Mouse (Mus musculus) intestine, postnatal 0 days (tissue): ENCODE data around the gene Psmb5. TPM values are rescaled to one million over a fixed set of nuclear protein-coding genes. Genes with fewer than 3 reads are reported as not detected.

ENCODE experiments used
- ATAC-seq: fragments of 200-750 bp; cut with Nextera tagmentation; 2 replicates; pipeline ENCODE4 v1.8.0; 2017; ENCODE audit warnings: mild to moderate bottlenecking, moderate TSS enrichment, moderate library complexity
- H3K27ac ChIP-seq: fragments of 300-500 bp; sonication (generic); 2 replicates; pipeline ENCODE4 v1.5.1; 2014; ENCODE audit warnings: mild to moderate bottlenecking, low read depth, low read length, moderate library complexity
- H3K27me3 ChIP-seq: fragments of 300-500 bp; sonication (generic); replicated peaks from 2 replicates; pipeline ENCODE4 v1.6.1; 2014; ENCODE audit warnings: low read length, mixed read lengths; ENCODE audit not compliant: control insufficient read depth, insufficient read depth
- H3K36me3 ChIP-seq: fragments of 300-500 bp; sonication (generic); 2 replicates; pipeline ENCODE4 v1.6.1; 2014; ENCODE audit warnings: mild to moderate bottlenecking, moderate library complexity; ENCODE audit not compliant: control insufficient read depth, insufficient read depth
- H3K4me1 ChIP-seq: fragments of 300-500 bp; sonication (generic); replicated peaks from 2 replicates; pipeline ENCODE4 v1.6.1; 2014; ENCODE audit warnings: antibody characterized with exemption, low read length, mixed read lengths; ENCODE audit not compliant: control insufficient read depth, insufficient read depth
- H3K4me2 ChIP-seq: fragments of 300-500 bp; sonication (generic); replicated peaks from 2 replicates; pipeline ENCODE4 v1.6.1; 2014; ENCODE audit warnings: low read depth, mild to moderate bottlenecking, moderate library complexity
- H3K4me3 ChIP-seq: fragments of 300-500 bp; sonication (generic); 2 replicates; pipeline ENCODE4 v1.5.1; 2014; ENCODE audit warnings: low read depth, low read length
- H3K9ac ChIP-seq: fragments of 300-500 bp; sonication (generic); 2 replicates; pipeline ENCODE4 v1.6.1; 2014; ENCODE audit warnings: mild to moderate bottlenecking, low read depth, low read length
- H3K9me3 ChIP-seq: fragments of 300-500 bp; sonication (generic); 2 replicates; pipeline ENCODE4 v1.6.1; 2016; ENCODE audit warnings: mixed run types; ENCODE audit not compliant: control insufficient read depth
- CTCF ChIP-seq: sonication (generic); IDR thresholded peaks from 2 replicates; pipeline ENCODE4 v1.5.1; 2016; ENCODE audit warnings: low read depth, mild to moderate bottlenecking, control low read depth, antibody characterized with exemption, moderate library complexity
- WGBS: fragments of 180-500 bp; shearing (Covaris S2); extraction: QIAGEN DNeasy Blood & Tissue Kit; methylation state at CpG from one replicate; pipeline ENCODE4 v1.1.7; 2014; 5-methylcytosine and 5-hydroxymethylcytosine counted together
- polyA plus RNA-seq: library from polyadenylated mRNA; unstranded; fragments of >200 nt; fragmentation: Nextera tagmentation; extraction: Ambion mirVana; gene quantifications from 2 replicates; pipeline ENCODE4 v1.2.1, GENCODE M21; 2015

The Psmb5 gene
- 246 and 274 TPM in 2 replicates for polyA plus RNA-seq

DNA sequence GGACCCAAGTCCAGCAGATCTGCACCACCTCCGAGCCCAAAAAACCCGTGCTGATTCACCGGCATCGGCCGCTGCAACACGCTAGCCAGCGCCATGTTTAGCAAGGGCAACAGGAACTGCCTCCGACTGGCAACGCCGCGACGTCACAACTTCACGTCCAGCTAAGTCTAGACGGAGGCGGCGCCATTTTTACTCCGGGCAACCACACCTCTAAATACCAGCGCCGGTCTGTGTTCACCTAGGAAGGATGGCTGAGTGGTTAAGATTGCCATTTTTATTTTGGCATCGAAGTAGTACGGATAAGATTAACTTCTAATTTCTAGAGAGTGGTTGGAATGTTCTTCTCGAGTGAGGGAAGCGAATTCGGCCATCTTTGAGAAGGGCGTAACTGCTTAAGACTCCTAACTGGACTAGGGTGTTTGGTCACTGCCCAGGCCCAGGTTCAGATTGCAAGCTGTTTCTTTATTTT lies at the start of gene Psmb5:
Psmb5 (minus strand) TSS at position 126 of the 469 bp plus-strand sequence.
- Histone ChIP-seq H3K9ac (peak within 1 kb of the TSS; percentile 76), H3K36me3 (peaks cover 17% of the 10 kb centered on the region), H3K4me3 (peak within 1 kb of the TSS; percentile 80), H3K9me3 (no peaks in the 10 kb centered on the region), H3K27ac (peak within 1 kb of the TSS; percentile 41; the same call in 1 of the 2 replicates), H3K4me2 (peak within 1 kb of the TSS; percentile 84), H3K4me1 (no peaks in the 10 kb centered on the region), H3K27me3 (no peaks in the 10 kb centered on the region)
- TF ChIP-seq CTCF: no peak
- WGBS: under 1% methylated on average over 25 of the region's 25 CpGs
- peak; percentile 84 for ATAC-seq

DNA sequence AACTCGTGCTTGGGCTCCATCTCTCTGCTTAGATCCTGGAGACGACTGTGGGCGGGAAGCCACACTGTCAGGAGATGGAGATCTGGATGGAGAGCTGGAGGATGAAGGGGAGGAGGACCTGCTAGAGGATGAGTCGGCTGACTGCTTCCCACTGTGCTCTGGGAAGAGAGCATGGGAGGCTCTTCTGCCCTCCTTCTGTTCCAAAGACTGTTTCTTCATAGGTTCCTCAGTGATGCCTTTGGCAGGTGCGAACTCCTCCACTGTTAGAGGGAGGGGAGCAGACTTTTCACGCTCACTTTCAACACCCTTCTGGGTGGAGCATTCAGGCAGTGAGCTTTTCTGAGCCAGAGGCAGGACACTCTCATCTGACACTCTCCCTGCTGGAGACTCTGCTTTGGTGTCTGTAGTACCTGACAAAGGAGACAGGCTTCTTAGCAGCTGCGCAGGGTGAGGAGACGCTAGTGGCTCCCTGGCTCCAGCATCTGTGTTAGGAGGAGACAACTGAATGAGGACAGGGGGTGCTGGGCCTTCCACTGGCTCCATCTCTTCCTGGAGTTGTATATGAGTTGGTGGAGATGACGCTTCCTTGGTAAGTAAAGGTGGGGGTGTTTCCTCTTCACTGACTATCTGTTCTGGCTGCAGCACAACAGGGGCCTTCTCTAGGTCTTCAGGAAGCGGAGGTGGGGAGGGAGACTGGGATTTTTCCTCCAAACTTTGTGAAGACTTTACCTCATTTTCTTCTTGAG lies 46.8 kb upstream of the Psmb5 start:
- Histone ChIP-seq H3K4me1 (no peaks in the 10 kb centered on the region), H3K27me3 (no peaks in the 10 kb centered on the region), H3K36me3 (peaks cover 79% of the 10 kb centered on the region), H3K9ac (no peak overlapping the region), H3K9me3 (no peaks in the 10 kb centered on the region), H3K27ac (peak overlapping the region; percentile 7; the same call in 1 of the 2 replicates), H3K4me2 (no peak overlapping the region), H3K4me3 (no peak overlapping the region)
- WGBS: 93% methylated on average over 10 of the region's 10 CpGs
- TF ChIP-seq CTCF: no peak
- no peak for ATAC-seq

DNA sequence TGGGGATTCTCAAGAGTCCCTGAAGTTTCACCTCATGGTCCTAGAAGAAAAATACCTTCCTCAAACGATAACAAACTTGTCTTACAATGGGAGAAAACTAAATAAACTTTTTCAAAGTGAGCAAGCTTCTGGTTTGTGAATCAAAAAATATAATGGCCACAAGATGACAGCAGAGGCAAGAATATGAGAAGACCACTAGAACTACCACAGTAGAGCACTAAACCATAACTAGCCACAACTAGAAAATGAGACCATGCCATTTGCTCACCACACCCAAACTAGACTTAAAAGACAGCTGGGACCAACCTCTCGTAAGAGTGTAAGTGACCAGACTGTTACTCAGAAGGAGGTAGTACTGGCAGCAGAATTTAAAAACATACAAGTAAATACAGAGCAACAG lies 42.2 kb upstream of the Psmb5 start:
- H3K27ac ChIP-seq: no peak overlapping the region
- 78% methylated on average over 2 of the region's 2 CpGs for WGBS
- no peak overlapping the region for H3K4me3 ChIP-seq
- H3K9ac ChIP-seq: no peak overlapping the region
- H3K36me3 ChIP-seq: peaks cover 96% of the 10 kb centered on the region
- H3K4me1 ChIP-seq: no peaks in the 10 kb centered on the region
- no peaks in the 10 kb centered on the region for H3K27me3 ChIP-seq
- TF ChIP-seq CTCF: 0 out of 2 replicates have a peak, but pooled peaks have one; percentile 2
- H3K9me3 ChIP-seq: no peaks in the 10 kb centered on the region
- no peak for ATAC-seq
- no peak overlapping the region for H3K4me2 ChIP-seq

DNA sequence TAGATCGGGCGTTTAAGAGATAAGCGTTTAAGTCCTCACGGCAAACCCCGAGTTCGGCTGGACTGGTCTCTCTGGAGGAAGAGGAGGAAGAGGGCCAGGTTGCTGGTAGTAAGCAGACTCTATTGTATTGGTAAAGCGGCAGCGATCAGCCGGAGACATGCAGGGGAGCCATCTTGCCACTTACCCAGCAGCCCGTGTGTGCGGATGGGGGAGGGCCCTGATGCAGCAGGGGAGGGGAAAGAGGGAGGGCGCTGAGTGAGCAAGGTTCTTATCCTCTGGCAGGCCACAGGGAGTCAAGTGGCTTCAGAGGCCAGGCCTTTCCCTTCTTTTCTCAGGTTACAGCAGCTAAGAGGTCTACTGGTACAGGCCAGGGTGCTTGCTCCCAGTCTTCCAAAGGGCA lies 35.7 kb upstream of the Psmb5 start:
- Histone ChIP-seq H3K9ac (peak overlapping the region; percentile 41), H3K9me3 (no peaks in the 10 kb centered on the region), H3K27me3 (no peaks in the 10 kb centered on the region), H3K27ac (0 out of 2 replicates have a peak overlapping the region, but pooled peaks have one; percentile 6), H3K4me2 (peak overlapping the region; percentile 71), H3K36me3 (peaks cover 60% of the 10 kb centered on the region), H3K4me1 (no peaks in the 10 kb centered on the region), H3K4me3 (peak overlapping the region; percentile 56)
- TF ChIP-seq CTCF: peak; percentile 15; the same call in 1 of the 2 replicates
- under 1% methylated on average over 12 of the region's 12 CpGs for WGBS
- ATAC-seq: peak; percentile 78

DNA sequence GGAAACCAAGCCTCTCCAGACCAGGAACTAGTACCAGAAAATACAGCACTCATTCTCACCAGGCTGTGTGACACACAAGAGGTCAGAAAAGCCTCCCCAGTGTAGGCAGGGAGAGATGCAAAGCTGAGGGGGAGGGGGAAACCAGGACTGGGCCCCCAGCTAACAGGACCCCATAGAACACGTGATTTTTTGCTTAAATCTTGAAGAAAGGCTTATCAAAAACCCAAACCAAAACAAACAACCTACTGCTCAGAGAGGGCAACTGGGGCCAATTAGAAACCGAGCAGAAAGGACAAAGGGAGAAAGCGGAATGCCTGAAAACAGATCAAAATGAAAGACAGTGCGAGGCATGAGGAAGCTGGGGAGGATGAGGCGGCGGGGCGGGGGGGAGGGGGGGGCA lies 35.0 kb upstream of the Psmb5 start:
- no peaks in the 10 kb centered on the region for H3K4me1 ChIP-seq
- 2% methylated on average over 7 of the region's 7 CpGs for WGBS
- H3K27me3 ChIP-seq: no peaks in the 10 kb centered on the region
- H3K4me3 ChIP-seq: peak overlapping the region; percentile 56
- no peaks in the 10 kb centered on the region for H3K9me3 ChIP-seq
- no peak for ATAC-seq
- H3K36me3 ChIP-seq: peaks cover 58% of the 10 kb centered on the region
- no peak for TF ChIP-seq CTCF
- H3K4me2 ChIP-seq: peak overlapping the region; percentile 71
- H3K27ac ChIP-seq: no peak overlapping the region
- H3K9ac ChIP-seq: peak overlapping the region; percentile 41; the same call in 1 of the 2 replicates

DNA sequence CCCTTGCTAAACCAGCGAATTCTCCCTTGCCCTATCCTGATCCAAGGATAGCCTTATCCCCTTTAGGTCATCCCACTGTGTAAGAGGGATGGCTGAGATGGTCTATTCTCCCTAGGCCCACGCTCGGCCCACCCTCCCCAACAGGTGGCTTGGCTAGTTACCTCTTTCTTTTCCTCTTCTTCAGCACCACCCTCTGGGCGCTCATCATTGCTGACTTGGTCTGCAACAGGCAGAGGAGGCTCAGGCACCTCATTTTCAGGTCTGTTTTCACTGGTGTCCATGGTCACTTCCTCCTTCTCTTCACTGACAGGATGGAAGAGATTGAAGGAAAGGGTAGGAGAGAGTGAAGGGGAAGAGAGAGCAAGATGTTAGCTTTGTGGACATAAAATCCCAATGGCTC lies 33.7 kb upstream of the Psmb5 start:
- Histone ChIP-seq H3K4me2 (no peak overlapping the region), H3K4me1 (no peaks in the 10 kb centered on the region), H3K27me3 (no peaks in the 10 kb centered on the region), H3K9me3 (no peaks in the 10 kb centered on the region), H3K36me3 (peaks cover 54% of the 10 kb centered on the region), H3K27ac (no peak overlapping the region; the same call in 1 of the 2 replicates), H3K9ac (no peak overlapping the region), H3K4me3 (no peak overlapping the region)
- ATAC-seq: no peak
- no peak for TF ChIP-seq CTCF
- 79% methylated on average over 4 of the region's 4 CpGs for WGBS
